Mouse (Mus musculus) intestine, embryonic 14.5 days (tissue): Measurements from ENCODE around the gene Pip5k1b. TPM values are rescaled to one million over a fixed set of nuclear protein-coding genes. Genes with fewer than 3 reads are reported as not detected.

Experiments used
- ATAC-seq: fragments of 200-750 bp; cut with Nextera tagmentation; replicated peaks from 2 replicates; pipeline ENCODE4 v1.8.0; 2017; ENCODE audit warnings: low read depth, moderate number of reproducible peaks, moderate TSS enrichment, moderate library complexity; ENCODE audit not compliant: low FRiP score, low TSS enrichment
- DNase-seq: peaks from one replicate; pipeline ENCODE4 v3.0.0-alpha.2; 2018; ENCODE audit warnings: low spot score
- H3K27ac ChIP-seq: fragments of 300-500 bp; sonication (generic); 2 replicates; pipeline ENCODE4 v1.5.1; 2014; ENCODE audit warnings: low read depth, mild to moderate bottlenecking, control low read depth
- H3K27me3 ChIP-seq: fragments of 300-500 bp; sonication (generic); replicated peaks from 2 replicates; pipeline ENCODE4 v1.6.1; 2014; ENCODE audit warnings: low read length, control low read depth; ENCODE audit not compliant: control insufficient read depth, insufficient read depth
- H3K36me3 ChIP-seq: fragments of 300-500 bp; sonication (generic); 2 replicates; pipeline ENCODE4 v1.6.1; 2014; ENCODE audit warnings: low read length, control low read depth; ENCODE audit not compliant: control insufficient read depth, insufficient read depth
- H3K4me1 ChIP-seq: fragments of 300-500 bp; sonication (generic); replicated peaks from 2 replicates; pipeline ENCODE4 v1.6.1; 2014; ENCODE audit warnings: low read length, control low read depth, mixed read lengths; ENCODE audit not compliant: control insufficient read depth, insufficient read depth
- H3K4me2 ChIP-seq: fragments of 300-500 bp; sonication (generic); 2 replicates; pipeline ENCODE4 v1.6.1; 2014; ENCODE audit warnings: low read length
- H3K4me3 ChIP-seq: fragments of 300-500 bp; sonication (generic); 2 replicates; pipeline ENCODE4 v1.5.1; 2014; ENCODE audit warnings: low read depth, low read length, control low read depth, mixed read lengths
- H3K9ac ChIP-seq: fragments of 300-500 bp; sonication (generic); 2 replicates; pipeline ENCODE4 v1.6.1; 2014; ENCODE audit warnings: mild to moderate bottlenecking, low read length
- H3K9me3 ChIP-seq: fragments of 300-500 bp; sonication (generic); 2 replicates; pipeline ENCODE4 v1.6.1; 2016; ENCODE audit warnings: low read length, control low read depth; ENCODE audit not compliant: control insufficient read depth
- WGBS: fragments of 180-500 bp; shearing (Covaris S2); extraction: QIAGEN DNeasy Blood & Tissue Kit; methylation state at CpG from one replicate; pipeline ENCODE4 v1.1.7; 2014; 5-methylcytosine and 5-hydroxymethylcytosine counted together
- polyA plus RNA-seq: library from polyadenylated mRNA; unstranded; fragments of >200 nt; fragmentation: Nextera tagmentation; extraction: Ambion mirVana; gene quantifications from 2 replicates; pipeline ENCODE4 v1.2.1, GENCODE M21; 2014

Gene Pip5k1b
- polyA plus RNA-seq, 1 experiment from 2014 or later, result 12.4 TPM

DNA sequence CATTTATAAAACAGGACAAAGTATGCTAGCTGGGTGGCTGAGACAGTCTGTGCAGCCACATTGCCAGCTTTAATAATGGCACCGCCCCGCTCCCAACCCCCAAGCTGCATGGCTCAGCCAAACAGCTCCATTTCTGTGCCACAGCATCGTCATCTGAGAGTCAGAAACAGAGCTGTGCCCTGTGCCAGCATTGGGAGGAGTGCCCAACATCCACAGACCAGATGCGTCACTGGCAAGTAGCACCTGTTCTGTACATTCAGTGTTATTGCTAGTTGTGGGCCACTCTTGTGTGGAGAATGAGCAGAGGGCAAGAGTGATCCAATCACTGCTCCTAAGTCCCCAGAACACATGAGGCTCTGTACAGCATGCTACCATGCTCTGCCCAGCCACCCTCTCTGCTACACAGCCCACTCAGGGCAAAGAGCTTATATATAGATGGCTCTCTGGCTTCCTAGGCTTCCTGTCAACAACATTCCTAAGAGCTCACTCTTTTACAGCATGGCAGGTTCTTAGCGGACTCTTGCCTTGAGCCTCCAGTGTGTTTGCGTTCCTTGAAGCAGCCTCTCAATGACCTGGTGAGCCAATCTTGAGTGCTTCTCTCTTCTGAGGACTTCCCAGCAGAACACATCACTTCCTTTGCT, 99.0 kb downstream of the Pip5k1b start:
- no peak for DNase-seq
- no peak overlapping the region for H3K27ac ChIP-seq
- H3K4me1 ChIP-seq, result no peaks in the 10 kb centered on the region
- no peaks in the 10 kb centered on the region for H3K9me3 ChIP-seq
- no peak overlapping the region for H3K4me2 ChIP-seq
- H3K9ac ChIP-seq, result no peak overlapping the region
- no peak for ATAC-seq
- H3K36me3 ChIP-seq, result no peaks in the 10 kb centered on the region
- no peak overlapping the region for H3K4me3 ChIP-seq
- 89% methylated on average over 6 of the region's 6 CpGs for WGBS
- no peaks in the 10 kb centered on the region for H3K27me3 ChIP-seq

- no peak for ATAC-seq
- 82% methylated on average over 6 of the region's 6 CpGs for WGBS
- Histone ChIP-seq H3K27me3 (no peaks in the 10 kb centered on the region), H3K4me3 (no peak overlapping the region), H3K4me1 (no peaks in the 10 kb centered on the region), H3K4me2 (no peak overlapping the region), H3K27ac (no peak overlapping the region), H3K36me3 (no peaks in the 10 kb centered on the region), H3K9ac (no peak overlapping the region), H3K9me3 (no peaks in the 10 kb centered on the region)
- DNase-seq, result no peak
Observed at GRCm38 (mm10) chr19:24455249-24455960, 100.3 kb downstream of the Pip5k1b start.

DNA sequence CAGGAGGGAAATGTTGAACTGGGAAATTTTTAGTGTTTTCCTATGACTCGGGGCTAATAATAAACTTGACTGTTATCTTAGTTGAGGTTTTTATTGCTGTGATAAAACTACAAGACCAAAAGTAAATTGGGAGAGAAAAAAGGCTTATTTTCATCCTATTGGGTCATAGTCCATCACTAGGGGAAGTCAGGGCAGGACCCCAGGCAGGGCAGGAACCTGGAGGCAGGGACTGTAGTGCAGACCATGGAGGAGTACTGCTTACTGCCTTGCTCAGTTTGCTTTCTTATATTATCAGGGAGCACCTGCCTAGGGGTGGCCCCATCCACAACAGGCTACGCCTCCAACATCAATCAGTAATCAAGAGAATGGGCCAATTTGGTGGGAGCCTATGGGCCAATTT, 101.2 kb downstream of the Pip5k1b start:
- ATAC-seq (peak; percentile 78; the same call in 1 of the 2 replicates), DNase-seq (no peak)
- Histone ChIP-seq H3K9ac (no peak overlapping the region), H3K4me1 (no peaks in the 10 kb centered on the region), H3K4me2 (no peak overlapping the region), H3K9me3 (no peaks in the 10 kb centered on the region), H3K36me3 (no peaks in the 10 kb centered on the region), H3K27ac (no peak overlapping the region), H3K27me3 (no peaks in the 10 kb centered on the region), H3K4me3 (no peak overlapping the region)
- WGBS, result 78% methylated on average over 2 of the region's 2 CpGs

- Histone ChIP-seq H3K27ac (0 out of 2 replicates have a peak overlapping the region, but pooled peaks have one; percentile 5), H3K4me2 (no peak overlapping the region), H3K9me3 (no peaks in the 10 kb centered on the region), H3K27me3 (no peaks in the 10 kb centered on the region), H3K4me1 (no peaks in the 10 kb centered on the region), H3K4me3 (no peak overlapping the region), H3K9ac (no peak overlapping the region), H3K36me3 (no peaks in the 10 kb centered on the region)
- DNase-seq, result peak; percentile 45
- no peak for ATAC-seq
- WGBS, result 70% methylated on average over 13 of the region's 13 CpGs
Observed at GRCm38 (mm10) chr19:24453379-24453778, 102.3 kb downstream of the Pip5k1b start.

GRCm38 (mm10) chr19:24452441-24452898, 103.2 kb downstream of the Pip5k1b start:
- Histone ChIP-seq H3K27me3 (no peaks in the 10 kb centered on the region), H3K4me2 (no peak overlapping the region), H3K36me3 (no peaks in the 10 kb centered on the region), H3K9me3 (no peaks in the 10 kb centered on the region), H3K9ac (no peak overlapping the region), H3K27ac (no peak overlapping the region), H3K4me3 (no peak overlapping the region), H3K4me1 (no peaks in the 10 kb centered on the region)
- WGBS, result 33% methylated on average over 3 of the region's 3 CpGs
- peak; percentile 50 for DNase-seq
- no peak; the same call in 1 of the 2 replicates for ATAC-seq

GRCm38 (mm10) chr19:24451626-24452025, 104.0 kb downstream of the Pip5k1b start:
- ATAC-seq, result no peak
- Histone ChIP-seq H3K4me2 (no peak overlapping the region), H3K4me3 (no peak overlapping the region), H3K27ac (no peak overlapping the region), H3K36me3 (no peaks in the 10 kb centered on the region), H3K27me3 (no peaks in the 10 kb centered on the region), H3K9ac (no peak overlapping the region), H3K4me1 (no peaks in the 10 kb centered on the region), H3K9me3 (no peaks in the 10 kb centered on the region)
- no peak for DNase-seq
- 81% methylated on average over 3 of the region's 3 CpGs for WGBS

DNA sequence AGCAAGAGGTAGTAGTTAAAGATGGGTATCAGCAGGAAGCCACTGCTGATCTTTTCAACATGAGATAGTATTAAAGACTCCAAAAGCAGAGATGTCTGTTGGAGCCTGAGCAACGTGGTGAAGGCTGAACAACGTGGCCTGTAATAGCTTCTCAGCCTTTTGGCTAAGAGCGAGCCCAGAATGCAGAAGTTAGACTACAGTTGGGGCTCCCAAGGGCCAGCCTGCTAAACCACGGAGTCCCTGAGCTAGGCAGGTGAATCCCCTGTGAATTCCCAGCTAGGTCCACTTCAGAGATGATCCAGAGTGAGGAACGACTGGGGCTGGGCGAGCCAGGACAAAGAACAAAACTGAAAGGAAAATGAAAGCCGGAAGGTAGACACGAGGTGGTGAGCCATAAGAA, 104.9 kb downstream of the Pip5k1b start:
- H3K27me3 ChIP-seq, result no peaks in the 10 kb centered on the region
- DNase-seq (no peak), ATAC-seq (no peak)
- H3K4me2 ChIP-seq, result no peak overlapping the region
- H3K4me3 ChIP-seq, result no peak overlapping the region
- 88% methylated on average over 8 of the region's 8 CpGs for WGBS
- no peaks in the 10 kb centered on the region for H3K36me3 ChIP-seq
- H3K9me3 ChIP-seq, result no peaks in the 10 kb centered on the region
- no peak overlapping the region for H3K27ac ChIP-seq
- H3K9ac ChIP-seq, result no peak overlapping the region
- no peaks in the 10 kb centered on the region for H3K4me1 ChIP-seq

- WGBS, result 78% methylated on average over 3 of the region's 3 CpGs
- ATAC-seq, result no peak
- no peaks in the 10 kb centered on the region for H3K36me3 ChIP-seq
- H3K9me3 ChIP-seq, result no peaks in the 10 kb centered on the region
- H3K27ac ChIP-seq, result no peak overlapping the region
- no peak overlapping the region for H3K4me3 ChIP-seq
- no peaks in the 10 kb centered on the region for H3K4me1 ChIP-seq
- H3K4me2 ChIP-seq, result no peak overlapping the region
- no peak overlapping the region for H3K9ac ChIP-seq
- no peak for DNase-seq
- H3K27me3 ChIP-seq, result no peaks in the 10 kb centered on the region
Observed at GRCm38 (mm10) chr19:24444322-24444721, 111.3 kb downstream of the Pip5k1b start.

DNA sequence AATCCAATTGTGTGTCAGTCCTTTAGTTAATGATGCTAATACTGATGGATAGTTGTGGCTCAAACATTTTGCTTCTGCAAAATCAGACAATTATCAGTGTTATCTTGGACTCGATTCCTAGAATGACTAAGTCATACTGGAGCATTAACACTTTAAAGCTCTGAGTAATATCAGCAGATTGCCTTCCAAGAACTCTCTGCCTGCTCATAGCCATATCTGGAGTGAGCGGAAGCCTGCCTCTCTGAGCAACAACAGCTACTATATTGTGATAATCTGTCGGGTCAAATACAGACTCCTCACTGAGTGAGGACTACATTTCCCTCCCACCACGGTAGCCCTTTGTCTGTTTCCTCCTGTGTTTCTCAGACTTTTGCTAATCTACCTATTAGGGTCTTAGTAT, 116.0 kb downstream of the Pip5k1b start:
- no peaks in the 10 kb centered on the region for H3K36me3 ChIP-seq
- 84% methylated on average over 4 of the region's 4 CpGs for WGBS
- DNase-seq, result no peak

More for the DNA sequence above, 116.0 kb downstream of the Pip5k1b start:
- Histone ChIP-seq H3K27me3 (no peaks in the 10 kb centered on the region), H3K9me3 (no peaks in the 10 kb centered on the region), H3K4me1 (no peaks in the 10 kb centered on the region), H3K4me3 (no peak overlapping the region), H3K27ac (no peak overlapping the region), H3K4me2 (no peak overlapping the region), H3K9ac (no peak overlapping the region)
- ATAC-seq, result no peak
